Mouse (Mus musculus) intestine, embryonic 16.5 days (tissue): ENCODE results near the gene Gm17606. TPM values are rescaled to one million over a fixed set of nuclear protein-coding genes. Genes with fewer than 3 reads are reported as not detected.
A peak's percentile ranks its signal among the peaks of the same experiment; 100 is the strongest.

ENCODE experiments used
- ATAC-seq: fragments of 200-750 bp; cut with Nextera tagmentation; 2 replicates; pipeline ENCODE4 v1.8.0; 2017; ENCODE audit warnings: moderate TSS enrichment, moderate library complexity
- H3K27ac ChIP-seq: fragments of 300-500 bp; sonication (generic); 2 replicates; pipeline ENCODE4 v1.5.1; 2014; ENCODE audit warnings: mild to moderate bottlenecking, low read length
- H3K27me3 ChIP-seq: fragments of 300-500 bp; sonication (generic); replicated peaks from 2 replicates; pipeline ENCODE4 v1.6.1; 2014; ENCODE audit warnings: low read length, control low read depth, mixed read lengths; ENCODE audit not compliant: control insufficient read depth, insufficient read depth
- H3K36me3 ChIP-seq: fragments of 300-500 bp; sonication (generic); 2 replicates; pipeline ENCODE4 v1.6.1; 2014; ENCODE audit warnings: low read length, control low read depth; ENCODE audit not compliant: control insufficient read depth, insufficient read depth
- H3K4me1 ChIP-seq: fragments of 300-500 bp; sonication (generic); 2 replicates; pipeline ENCODE4 v1.6.1; 2014; ENCODE audit warnings: low read length, control low read depth, mixed read lengths; ENCODE audit not compliant: control insufficient read depth, insufficient read depth
- H3K4me2 ChIP-seq: fragments of 300-500 bp; sonication (generic); 2 replicates; pipeline ENCODE4 v1.6.1; 2014; ENCODE audit warnings: low read depth, low read length, control low read depth
- H3K4me3 ChIP-seq: fragments of 300-500 bp; sonication (generic); 2 replicates; pipeline ENCODE4 v1.5.1; 2014; ENCODE audit warnings: mild to moderate bottlenecking, low read length
- H3K9ac ChIP-seq: fragments of 300-500 bp; sonication (generic); 2 replicates; pipeline ENCODE4 v1.6.1; 2014; ENCODE audit warnings: low read depth, low read length
- H3K9me3 ChIP-seq: fragments of 300-500 bp; sonication (generic); 2 replicates; pipeline ENCODE4 v1.6.1; 2016; ENCODE audit warnings: low read length, control low read depth; ENCODE audit not compliant: control insufficient read depth
- WGBS: fragments of 180-500 bp; shearing (Covaris S2); extraction: QIAGEN DNeasy Blood & Tissue Kit; methylation state at CpG from one replicate; pipeline ENCODE4 v1.1.7; 2014; 5-methylcytosine and 5-hydroxymethylcytosine counted together
- polyA plus RNA-seq: library from polyadenylated mRNA; unstranded; fragments of >200 nt; fragmentation: Nextera tagmentation; extraction: Ambion mirVana; gene quantifications from 2 replicates; pipeline ENCODE4 v1.2.1, GENCODE M21; 2015

The Gm17606 gene
- polyA plus RNA-seq, 1 experiment from 2014 or later, result not detected

DNA sequence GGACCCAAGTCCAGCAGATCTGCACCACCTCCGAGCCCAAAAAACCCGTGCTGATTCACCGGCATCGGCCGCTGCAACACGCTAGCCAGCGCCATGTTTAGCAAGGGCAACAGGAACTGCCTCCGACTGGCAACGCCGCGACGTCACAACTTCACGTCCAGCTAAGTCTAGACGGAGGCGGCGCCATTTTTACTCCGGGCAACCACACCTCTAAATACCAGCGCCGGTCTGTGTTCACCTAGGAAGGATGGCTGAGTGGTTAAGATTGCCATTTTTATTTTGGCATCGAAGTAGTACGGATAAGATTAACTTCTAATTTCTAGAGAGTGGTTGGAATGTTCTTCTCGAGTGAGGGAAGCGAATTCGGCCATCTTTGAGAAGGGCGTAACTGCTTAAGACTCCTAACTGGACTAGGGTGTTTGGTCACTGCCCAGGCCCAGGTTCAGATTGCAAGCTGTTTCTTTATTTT, 22.8 kb upstream of the Gm17606 start, which contains the start of gene Psmb5:
Psmb5 (minus strand) TSS at position 126 of the 469 bp plus-strand sequence.
- peaks cover 5% of the 10 kb centered on the region; the same call in 1 of the 2 replicates for H3K4me1 ChIP-seq
- ATAC-seq, result peak; percentile 92
- WGBS, result under 1% methylated on average over 25 of the region's 25 CpGs

DNA sequence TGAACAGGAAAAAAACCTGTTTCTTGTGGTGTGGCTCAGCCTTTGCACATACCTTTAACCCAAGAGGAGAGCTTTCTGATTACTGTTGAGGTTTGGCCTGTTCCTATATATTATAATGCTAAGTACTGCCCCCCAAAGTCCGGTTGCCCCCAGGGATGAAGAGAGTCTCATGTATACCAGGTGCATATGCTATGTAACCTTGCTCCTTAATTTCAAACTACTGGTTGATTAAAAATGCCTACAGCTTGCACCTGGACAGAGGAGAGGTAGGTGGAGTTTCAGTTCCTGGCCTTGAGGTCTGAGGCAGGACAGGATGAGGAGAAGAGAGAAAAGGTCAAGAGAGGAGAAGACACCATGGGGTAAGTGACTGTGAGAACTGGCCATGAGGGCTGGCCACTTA, 19.6 kb upstream of the Gm17606 start, which contains the start of gene Psmb11:
Psmb11 (plus strand) TSS at position 301 of the 400 bp plus-strand sequence.
- WGBS, result 97% methylated on average over 1 of the region's 1 CpGs

More for the DNA sequence above, 22.8 kb upstream of the Gm17606 start, which contains the start of gene Psmb5:
- H3K9ac ChIP-seq, result peak within 1 kb of the TSS; percentile 93
- no peaks in the 10 kb centered on the region for H3K27me3 ChIP-seq
- peak within 1 kb of the TSS; percentile 76 for H3K27ac ChIP-seq
- H3K4me2 ChIP-seq, result peak within 1 kb of the TSS; percentile 80
- H3K36me3 ChIP-seq, result peaks cover 5% of the 10 kb centered on the region; the same call in 1 of the 2 replicates
- peak within 1 kb of the TSS; percentile 91 for H3K4me3 ChIP-seq
- H3K9me3 ChIP-seq, result no peaks in the 10 kb centered on the region

DNA sequence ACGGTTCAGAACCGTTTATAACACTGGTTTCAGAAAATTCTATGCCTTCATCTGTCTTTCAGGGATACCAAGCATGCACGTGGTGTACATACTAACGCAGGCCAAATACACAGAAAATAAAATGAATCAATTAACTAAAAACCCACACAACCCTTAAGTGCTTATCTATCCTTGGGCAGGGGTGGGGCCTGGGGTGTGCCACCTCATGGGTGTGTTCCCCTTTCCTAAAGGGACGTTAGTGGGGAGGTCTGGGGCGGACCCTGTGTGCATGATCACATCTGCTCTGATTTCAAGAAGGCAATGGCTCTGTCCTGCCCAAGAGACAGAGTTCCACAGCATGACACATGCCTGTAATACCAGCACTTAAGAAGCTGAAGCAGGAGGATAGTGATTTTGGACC, 17.4 kb upstream of the Gm17606 start:
- Histone ChIP-seq H3K9me3 (no peaks in the 10 kb centered on the region), H3K27ac (no peak overlapping the region), H3K27me3 (no peaks in the 10 kb centered on the region), H3K4me1 (no peaks in the 10 kb centered on the region), H3K4me2 (no peak overlapping the region), H3K36me3 (no peaks in the 10 kb centered on the region), H3K9ac (no peak overlapping the region), H3K4me3 (no peak overlapping the region)
- WGBS, result 81% methylated on average over 6 of the region's 6 CpGs
- no peak for ATAC-seq

More for the DNA sequence above, 19.6 kb upstream of the Gm17606 start, which contains the start of gene Psmb11:
- Histone ChIP-seq H3K9me3 (no peaks in the 10 kb centered on the region), H3K9ac (no peak within 1 kb of the TSS), H3K4me2 (no peak within 1 kb of the TSS), H3K27me3 (no peaks in the 10 kb centered on the region), H3K27ac (no peak within 1 kb of the TSS), H3K4me3 (no peak within 1 kb of the TSS), H3K4me1 (peaks cover 5% of the 10 kb centered on the region; the same call in 1 of the 2 replicates), H3K36me3 (no peaks in the 10 kb centered on the region)
- ATAC-seq, result no peak

DNA sequence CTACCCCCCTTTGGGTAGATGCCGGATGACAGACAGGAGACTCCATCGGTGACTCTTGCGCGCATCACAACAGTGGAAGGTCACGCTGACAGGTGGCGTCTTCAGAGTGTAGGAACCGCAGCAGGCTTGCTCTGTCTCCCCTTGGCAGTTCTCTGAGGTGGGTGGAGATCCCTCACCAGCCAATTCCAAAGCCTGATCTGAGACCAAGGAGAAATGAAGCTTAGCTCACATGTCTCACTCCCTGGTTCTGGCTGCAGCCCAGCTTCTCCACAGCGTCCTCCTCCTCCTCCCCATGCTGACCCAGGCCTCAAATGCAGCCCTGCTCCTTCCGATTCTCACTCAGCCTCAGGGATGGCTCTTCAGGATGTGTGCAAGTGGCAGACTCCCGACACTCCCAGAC, 15.8 kb upstream of the Gm17606 start:
- no peaks in the 10 kb centered on the region for H3K36me3 ChIP-seq
- no peaks in the 10 kb centered on the region for H3K4me1 ChIP-seq
- H3K4me3 ChIP-seq, result no peak overlapping the region
- no peak overlapping the region for H3K27ac ChIP-seq
- 69% methylated on average over 10 of the region's 10 CpGs for WGBS
- H3K4me2 ChIP-seq, result no peak overlapping the region
- H3K27me3 ChIP-seq, result no peaks in the 10 kb centered on the region
- no peak for ATAC-seq
- H3K9me3 ChIP-seq, result no peaks in the 10 kb centered on the region
- no peak overlapping the region for H3K9ac ChIP-seq

DNA sequence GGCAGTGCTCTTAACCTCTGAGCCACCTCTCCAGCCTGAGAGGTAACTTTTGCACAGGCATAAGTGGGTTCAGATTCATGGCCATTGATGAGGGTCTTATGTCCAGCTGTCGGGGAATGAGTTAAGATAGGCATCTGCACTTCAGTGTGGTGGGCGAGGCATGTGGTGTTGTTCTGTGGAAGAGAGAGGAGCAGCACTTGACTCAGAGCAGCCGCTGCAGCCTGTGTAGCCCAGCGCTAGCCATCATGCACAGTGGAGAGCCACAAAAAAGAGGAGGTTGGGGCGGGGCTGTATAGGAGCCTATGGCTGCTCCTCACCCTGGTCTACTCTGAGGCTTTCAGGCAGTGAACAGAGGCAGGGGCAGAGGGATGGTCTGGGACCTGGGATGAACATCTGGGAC, 12.6 kb upstream of the Gm17606 start:
- Histone ChIP-seq H3K4me1 (no peaks in the 10 kb centered on the region), H3K36me3 (0 out of 2 replicates have a peak, but pooled peaks cover 3% of the 10 kb centered on the region), H3K9me3 (no peaks in the 10 kb centered on the region), H3K4me3 (no peak overlapping the region), H3K9ac (no peak overlapping the region), H3K27me3 (no peaks in the 10 kb centered on the region), H3K27ac (no peak overlapping the region), H3K4me2 (no peak overlapping the region)
- WGBS, result 60% methylated on average over 5 of the region's 5 CpGs
- ATAC-seq, result no peak

DNA sequence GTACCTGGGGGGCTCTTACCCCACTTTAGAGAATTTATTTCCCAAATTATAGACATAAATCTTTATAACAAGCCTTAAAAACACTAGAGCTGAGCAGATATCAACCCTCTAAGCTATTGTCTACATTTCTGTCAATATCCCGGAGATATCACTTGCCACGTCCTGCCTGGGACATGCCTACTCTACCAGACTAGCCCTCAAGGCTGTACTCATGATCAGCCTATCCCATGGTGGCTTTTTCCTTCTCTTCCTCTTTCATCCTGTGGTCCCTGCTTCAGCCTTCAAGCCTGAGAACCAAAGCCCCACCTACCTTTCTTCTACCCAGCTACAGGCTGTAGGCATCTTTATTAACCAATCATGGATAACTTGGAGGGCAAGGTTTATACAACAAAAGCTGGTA, 11.0 kb upstream of the Gm17606 start:
- Histone ChIP-seq H3K27ac (no peak overlapping the region), H3K4me1 (no peaks in the 10 kb centered on the region), H3K9me3 (no peaks in the 10 kb centered on the region), H3K4me3 (no peak overlapping the region), H3K36me3 (0 out of 2 replicates have a peak, but pooled peaks cover 3% of the 10 kb centered on the region), H3K9ac (no peak overlapping the region), H3K4me2 (no peak overlapping the region), H3K27me3 (no peaks in the 10 kb centered on the region)
- WGBS, result 89% methylated on average over 2 of the region's 2 CpGs
- ATAC-seq, result no peak

DNA sequence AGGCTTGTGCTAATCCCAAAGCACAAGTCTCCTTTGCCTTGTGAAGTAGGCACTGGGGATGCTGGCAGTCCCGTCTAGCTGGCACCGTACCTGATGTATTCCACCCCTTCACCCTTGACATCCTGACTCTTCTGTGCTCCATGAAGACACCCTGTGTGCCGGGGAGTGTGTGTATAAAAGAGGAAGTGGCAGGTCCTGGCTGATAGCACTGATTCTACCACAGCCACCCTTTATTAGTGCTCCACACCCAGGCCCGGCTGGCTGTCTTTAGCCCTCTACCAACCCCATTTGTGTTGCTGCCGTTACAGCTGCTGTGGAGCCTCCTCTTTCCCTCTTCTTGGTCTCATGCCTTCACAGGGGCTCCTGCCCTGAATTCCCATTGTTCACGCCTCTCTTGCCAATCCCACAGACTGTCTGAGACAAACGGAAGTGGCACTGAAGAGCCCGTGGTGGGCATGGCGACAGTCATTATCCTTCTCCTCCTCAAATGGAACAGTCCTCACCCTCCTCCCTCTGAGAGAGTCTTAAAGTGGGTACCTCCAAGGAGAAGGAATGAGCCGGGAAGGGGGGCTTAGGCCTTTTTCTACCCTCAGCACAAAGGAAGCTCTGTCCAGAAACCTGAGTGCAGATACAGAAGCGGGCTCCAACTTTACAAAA, 10.0 kb upstream of the Gm17606 start:
- Histone ChIP-seq H3K4me3 (no peak overlapping the region), H3K27ac (no peak overlapping the region), H3K9me3 (no peaks in the 10 kb centered on the region), H3K4me2 (no peak overlapping the region), H3K4me1 (no peaks in the 10 kb centered on the region), H3K36me3 (0 out of 2 replicates have a peak, but pooled peaks cover 3% of the 10 kb centered on the region), H3K27me3 (no peaks in the 10 kb centered on the region), H3K9ac (no peak overlapping the region; the same call in 1 of the 2 replicates)
- ATAC-seq, result no peak
- 80% methylated on average over 11 of the region's 11 CpGs for WGBS

DNA sequence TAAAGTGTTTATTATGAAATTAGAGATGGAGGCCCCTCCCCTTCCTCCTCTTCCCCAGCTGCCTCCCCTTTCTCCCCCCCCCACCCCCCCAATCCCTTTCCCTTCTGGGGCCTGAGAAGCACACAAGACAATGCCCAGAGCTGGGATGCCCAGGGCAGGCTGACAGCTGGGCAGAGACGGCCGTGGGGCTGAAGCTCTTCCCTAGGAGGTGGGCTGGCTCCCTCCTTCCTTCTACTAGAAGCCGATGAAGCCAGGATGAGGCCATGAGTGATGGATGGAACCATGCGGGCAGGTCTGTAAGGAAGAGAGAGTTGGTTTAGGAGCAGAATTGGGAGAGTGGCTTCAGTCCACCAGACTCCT, 9.5 kb upstream of the Gm17606 start:
- Histone ChIP-seq H3K27me3 (no peaks in the 10 kb centered on the region), H3K36me3 (0 out of 2 replicates have a peak, but pooled peaks cover 3% of the 10 kb centered on the region), H3K4me3 (no peak overlapping the region), H3K9ac (no peak overlapping the region), H3K27ac (no peak overlapping the region), H3K4me1 (no peaks in the 10 kb centered on the region), H3K4me2 (no peak overlapping the region), H3K9me3 (no peaks in the 10 kb centered on the region)
- ATAC-seq, result no peak
- WGBS, result 62% methylated on average over 4 of the region's 4 CpGs

DNA sequence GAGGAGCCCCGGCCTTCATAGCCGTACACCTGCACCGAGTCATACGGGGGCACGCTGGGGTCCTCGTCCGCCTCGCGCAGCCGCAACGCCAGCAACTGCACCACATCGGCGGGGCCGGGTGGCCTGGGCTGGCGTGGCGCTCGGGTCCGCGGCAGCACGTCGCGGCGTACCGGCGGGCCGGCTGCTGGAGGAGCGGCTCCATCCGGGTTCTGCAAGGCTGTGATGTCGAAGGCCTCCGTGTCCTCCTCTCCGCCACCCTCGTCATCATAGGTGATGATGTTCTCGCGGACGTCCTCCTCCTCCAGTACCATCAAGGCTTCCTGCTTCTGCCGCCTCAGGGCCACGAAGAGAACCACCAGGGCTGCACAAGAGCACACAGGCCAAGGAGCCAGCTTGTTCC, 8.5 kb upstream of the Gm17606 start:
- no peak overlapping the region for H3K4me2 ChIP-seq
- no peak overlapping the region for H3K9ac ChIP-seq
- no peaks in the 10 kb centered on the region for H3K9me3 ChIP-seq
- H3K4me1 ChIP-seq, result no peaks in the 10 kb centered on the region
- no peaks in the 10 kb centered on the region for H3K27me3 ChIP-seq
- no peak for ATAC-seq
- H3K27ac ChIP-seq, result no peak overlapping the region
- H3K4me3 ChIP-seq, result no peak overlapping the region
- 0 out of 2 replicates have a peak, but pooled peaks cover 3% of the 10 kb centered on the region for H3K36me3 ChIP-seq
- 94% methylated on average over 35 of the region's 37 CpGs for WGBS
